ENCODE assay signal across 20 mouse cellular contexts in genomic region chr4:59719481-59720355, GRCm38 (mm10).
DNase-seq lines count a peak whose midpoint lies in the region; ATAC-seq and TF ChIP-seq lines count a peak whose summit lies in the region.
"Had no signal": no experiment of that assay in that cellular context is flagged by ENCODE, and none has a peak within 500 bp of the region (broad histone marks: within the 10 kb centered on the region; RNA-seq: fewer than 3 reads in every experiment).

No protein-coding gene starts in this region.

- H3K9ac ChIP-seq in kidney, embryonic 15.5 days: no peak overlapping the region
- H3K9ac ChIP-seq in kidney, embryonic 16.5 days (replicated peaks; ENCODE audit: low read length): no peak overlapping the region
- H3K9ac ChIP-seq in forebrain, postnatal 0 days: no peak overlapping the region
- H3K9ac ChIP-seq: forebrain, embryonic 13.5 days; intestine, embryonic 15.5 days; lung, embryonic 15.5 days; stomach, embryonic 15.5 days had no signal

- peak overlapping the region; percentile 70; the same call in 1 of the 2 replicates for H3K27ac ChIP-seq in kidney, embryonic 15.5 days
- H3K27ac ChIP-seq in kidney, embryonic 16.5 days (ENCODE audit: low read length): no peak overlapping the region
- no peak overlapping the region for H3K27ac ChIP-seq in forebrain, postnatal 0 days (ENCODE audit: low read depth, low read length)
- H3K27ac ChIP-seq: forebrain, embryonic 13.5 days; gastrocnemius, adult 2 months; intestine, embryonic 15.5 days; lung, embryonic 15.5 days; stomach, embryonic 15.5 days had no signal

- no peak overlapping the region for H3K4me2 ChIP-seq in kidney, embryonic 15.5 days
- H3K4me2 ChIP-seq in kidney, embryonic 16.5 days (replicated peaks; ENCODE audit: low read depth, low read length): no peak overlapping the region
- no peak overlapping the region for H3K4me2 ChIP-seq in forebrain, postnatal 0 days (ENCODE audit: low read depth)
- H3K4me2 ChIP-seq: forebrain, embryonic 13.5 days; intestine, embryonic 15.5 days; liver, embryonic 11.5 days; lung, embryonic 15.5 days; stomach, embryonic 15.5 days had no signal

- DNase-seq in ES-CJ7 (ENCODE audit: low read depth, low spot score) (peak; percentile 27), ZHBTc4 (ENCODE audit: low read depth, low spot score) (peak; percentile 55)
- peak; percentile 37 for DNase-seq in cerebellum, adult 9-11 months
- DNase-seq in right cerebral cortex, postnatal 4 days: no peak
- no peak for DNase-seq in gastrocnemius, postnatal 4 days (ENCODE audit: low spot score in 2 of 2)
- no peak for DNase-seq in forebrain, postnatal 0 days
- DNase-seq: adrenal gland, postnatal 25 days; gastrocnemius, adult 2 months; heart, postnatal 10 days; kidney, postnatal 14 days; right cerebral cortex, adult 18-20 months; spleen, adult 18-20 months had no signal

- no peak overlapping the region for H3K4me3 ChIP-seq in kidney, embryonic 15.5 days (replicated peaks)
- no peak overlapping the region for H3K4me3 ChIP-seq in kidney, embryonic 16.5 days (ENCODE audit: low read length)
- no peak overlapping the region for H3K4me3 ChIP-seq in forebrain, postnatal 0 days (ENCODE audit: low read depth, low read length)
- H3K4me3 ChIP-seq: forebrain, embryonic 13.5 days; gastrocnemius, adult 2 months; intestine, embryonic 15.5 days; lung, embryonic 15.5 days; stomach, embryonic 15.5 days had no signal

- WGBS in kidney, embryonic 15.5 days: 88% methylated on average over 32 of the region's 32 CpGs
- 90% methylated on average over 32 of the region's 32 CpGs for WGBS in kidney, embryonic 16.5 days
- WGBS in forebrain, postnatal 0 days: 85% methylated on average over 32 of the region's 32 CpGs

- peaks cover 48% of the 10 kb centered on the region for H3K4me1 ChIP-seq in kidney, embryonic 15.5 days
- H3K4me1 ChIP-seq in kidney, embryonic 16.5 days (ENCODE audit: insufficient read depth, low read length): peaks cover 48% of the 10 kb centered on the region
- no peaks in the 10 kb centered on the region for H3K4me1 ChIP-seq in forebrain, postnatal 0 days (ENCODE audit: insufficient read depth)
- H3K4me1 ChIP-seq: intestine, embryonic 15.5 days; stomach, embryonic 15.5 days had no signal

- 0 out of 2 replicates have a peak, but pooled peaks cover 12% of the 10 kb centered on the region for H3K36me3 ChIP-seq in kidney, embryonic 15.5 days
- peaks cover 6% of the 10 kb centered on the region; the same call in 1 of the 2 replicates for H3K36me3 ChIP-seq in kidney, embryonic 16.5 days (ENCODE audit: insufficient read depth, low read length)
- no peaks in the 10 kb centered on the region for H3K36me3 ChIP-seq in forebrain, postnatal 0 days (ENCODE audit: insufficient read depth)
- H3K36me3 ChIP-seq: intestine, embryonic 15.5 days; stomach, embryonic 15.5 days had no signal

- no peak for TF ChIP-seq CTCF in forebrain, postnatal 0 days (IDR thresholded peaks at IDR 0.05; ENCODE audit: low read depth)

- no peaks in the 10 kb centered on the region for H3K9me3 ChIP-seq in kidney, embryonic 15.5 days (replicated peaks)
- H3K9me3 ChIP-seq in kidney, embryonic 16.5 days (ENCODE audit: low read length): no peaks in the 10 kb centered on the region
- H3K9me3 ChIP-seq in forebrain, postnatal 0 days (ENCODE audit: low read length): no peaks in the 10 kb centered on the region
- H3K9me3 ChIP-seq: forebrain, embryonic 13.5 days; intestine, embryonic 15.5 days; lung, embryonic 15.5 days; stomach, embryonic 15.5 days had no signal

- no peaks in the 10 kb centered on the region for H3K27me3 ChIP-seq in kidney, embryonic 15.5 days
- H3K27me3 ChIP-seq in kidney, embryonic 16.5 days (ENCODE audit: insufficient read depth, low read length): no peaks in the 10 kb centered on the region
- H3K27me3 ChIP-seq in forebrain, postnatal 0 days (ENCODE audit: insufficient read depth, low read length): no peaks in the 10 kb centered on the region
- H3K27me3 ChIP-seq: forebrain, embryonic 13.5 days; intestine, embryonic 15.5 days; lung, embryonic 15.5 days; stomach, embryonic 15.5 days had no signal

- ATAC-seq in kidney, embryonic 15.5 days (replicated peaks; ENCODE audit: low FRiP score): no peak
- ATAC-seq in kidney, embryonic 16.5 days (ENCODE audit: low FRiP score, low TSS enrichment): no peak
- ATAC-seq in forebrain, postnatal 0 days: no peak
- ATAC-seq: activated CD4-positive, CD25-positive, alpha-beta regulatory T cell, adult 4 months; forebrain, embryonic 13.5 days; intestine, embryonic 15.5 days had no signal

Comparison
In these comparisons a context has a peak if more than half of its experiments do, and no peak if none do; other contexts are left out.
1. DNase-seq: peak in ES-CJ7 (single experiment), ZHBTc4 (single experiment) and cerebellum, adult 9-11 months (single experiment); none in right cerebral cortex, postnatal 4 days (single experiment), gastrocnemius, postnatal 4 days (0 of 2) and forebrain, postnatal 0 days (single experiment).